Mouse (Mus musculus): ENCODE measurements around the gene Nuak1. TPM values are rescaled to one million over a fixed set of nuclear protein-coding genes. Genes with fewer than 3 reads are reported as not detected.
A peak's percentile ranks its signal among the peaks of the same experiment; 100 is the strongest.

Nuak1 gene
- total and polyA plus RNA-seq, 3 experiments = 1.2 to 3.4 (median 1.6) TPM

DNA sequence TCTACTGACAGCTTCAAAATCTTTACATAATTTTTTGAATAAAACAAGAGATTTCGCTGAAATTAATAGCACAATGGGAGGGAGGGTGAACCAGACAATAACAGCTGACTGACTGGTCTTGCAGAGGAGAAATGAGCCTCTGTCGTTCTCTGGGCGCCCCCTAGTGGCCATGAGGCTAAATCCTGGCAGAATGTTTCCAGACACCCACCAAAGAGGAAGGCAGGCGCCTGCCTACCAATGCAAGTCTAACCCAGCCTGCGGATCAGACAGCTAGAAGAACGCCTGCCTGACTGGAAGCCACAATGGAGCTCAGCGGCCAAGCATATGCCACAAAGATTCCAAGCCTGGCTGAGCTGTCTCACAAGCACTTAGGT lies 2.4 kb downstream of the Nuak1 start:
- in situ Hi-C loops (cut with MboI; ENCODE audit: low pct_ligation_motif_present, low pct_unique_long_range_greater_than_20kb, low sequenced_read_pairs) = no loop called here
- H3K4me2 ChIP-seq (ENCODE audit: insufficient read depth, low read depth, poor library complexity, severe bottlenecking) = peak overlapping the region; percentile 54
- H3K79me2 ChIP-seq (replicated peaks; ENCODE audit: control insufficient read depth, extremely low read depth, insufficient read depth, poor library complexity, severe bottlenecking) = no peaks in the 10 kb centered on the region
- no peak overlapping the region for H3K9ac ChIP-seq (ENCODE audit: insufficient read depth, low read depth)
- peak; percentile 94 for DNase-seq (ENCODE audit: extremely low read depth)
- H3K27me3 ChIP-seq (replicated peaks) = no peaks in the 10 kb centered on the region
- peaks cover 0 to 26% of the 10 kb centered on the region in 2 experiments for H3K36me3 ChIP-seq (replicated peaks in 1 of 2; ENCODE audit: control insufficient read depth in 1 of 2, insufficient read depth in 1 of 2, low read length in 1 of 2)
- H3K4me1 ChIP-seq (ENCODE audit: control insufficient read depth in 1 of 2, insufficient read depth in 2 of 2) = peaks cover 9 to 58% of the 10 kb centered on the region in 2 experiments; a peak in 3 of 4 replicates
- peak overlapping the region in 1 of 3 experiments; percentile 83 for H3K4me3 ChIP-seq (replicated peaks in 1 of 3; ENCODE audit: low read depth in 2 of 3, low read length in 2 of 3, poor library complexity in 1 of 3)
- no peaks in the 10 kb centered on the region for H3K9me3 ChIP-seq (replicated peaks; ENCODE audit: low read length)
- dilution Hi-C loops (cut with MboI; ENCODE audit: extremely low pct_ligation_motif_present, extremely low pct_unique_long_range_greater_than_20kb, low sequenced_read_pairs) = no loop called here
- TF ChIP-seq BHLHE40 (IDR thresholded peaks at IDR 0.05; ENCODE audit: low read depth, low read length) = peak; percentile 9; the same call in 1 of the 2 replicates
- no peak for TF ChIP-seq USF2 (conservative IDR thresholded peaks at IDR 0.05; ENCODE audit: low read depth, low read length)
- no peak for TF ChIP-seq POLR2A (IDR thresholded peaks at IDR 0.05; ENCODE audit: low read depth, low read length)
- no peak for TF ChIP-seq MXI1 (IDR thresholded peaks at IDR 0.05; ENCODE audit: low read depth, low read length)
- 0 out of 2 replicates have a peak, but pooled peaks have one; percentile 32 for TF ChIP-seq MEF2A (IDR thresholded peaks at IDR 0.05; ENCODE audit: borderline replicate concordance, low read depth, low read length)
- TF ChIP-seq CTCF (conservative IDR thresholded peaks at IDR 0.05 in 1 of 2, IDR thresholded peaks at IDR 0.05 in 1 of 2; ENCODE audit: low read depth in 2 of 2, low read length in 2 of 2) = peak; percentile 53 to 94
- no peak for TF ChIP-seq USF1 (IDR thresholded peaks at IDR 0.05; ENCODE audit: low read depth, low read length)
- peak; percentile 79 for TF ChIP-seq SIN3A (IDR thresholded peaks at IDR 0.05; ENCODE audit: low read length)
- TF ChIP-seq JUN (IDR thresholded peaks at IDR 0.05; ENCODE audit: insufficient read depth, low read depth, low read length) = no peak
- TF ChIP-seq ZMIZ1 (IDR thresholded peaks at IDR 0.05; ENCODE audit: low read depth, low read length) = no peak
- no peak for TF ChIP-seq ZKSCAN1 (IDR thresholded peaks at IDR 0.05; ENCODE audit: borderline replicate concordance, low read depth, low read length)
- no peak for TF ChIP-seq HCFC1 (IDR thresholded peaks at IDR 0.05; ENCODE audit: low read depth, low read length)
- TF ChIP-seq ELF1 (IDR thresholded peaks at IDR 0.05; ENCODE audit: low read depth, low read length) = no peak
- TF ChIP-seq ZNF384 (IDR thresholded peaks at IDR 0.05; ENCODE audit: low read depth, low read length) = no peak
- TF ChIP-seq MYC (IDR thresholded peaks at IDR 0.05; ENCODE audit: low read depth, low read length) = 0 out of 2 replicates have a peak, but pooled peaks have one; percentile 21
- TF ChIP-seq TCF12 (IDR thresholded peaks at IDR 0.05; ENCODE audit: low read depth, low read length) = 0 out of 2 replicates have a peak, but pooled peaks have one; percentile 16
- TF ChIP-seq GABPA (IDR thresholded peaks at IDR 0.05; ENCODE audit: insufficient replicate concordance, low read depth, low read length) = no peak
- TF ChIP-seq MAZ (IDR thresholded peaks at IDR 0.05; ENCODE audit: low read depth, low read length) = 0 out of 2 replicates have a peak, but pooled peaks have one; percentile 52
- no peak for TF ChIP-seq CHD2 (IDR thresholded peaks at IDR 0.05; ENCODE audit: low read length)
- 0 out of 2 replicates have a peak, but pooled peaks have one; percentile 10 for TF ChIP-seq RCOR1 (conservative IDR thresholded peaks at IDR 0.05; ENCODE audit: low read depth, low read length)
- TF ChIP-seq SMC3 (IDR thresholded peaks at IDR 0.05; ENCODE audit: low read depth, low read length) = peak; percentile 90
- 0 out of 2 replicates have a peak, but pooled peaks have one; percentile 15 for TF ChIP-seq NRF1 (IDR thresholded peaks at IDR 0.05; ENCODE audit: low read depth, low read length)
- TF ChIP-seq EP300 (IDR thresholded peaks at IDR 0.05; ENCODE audit: low read length) = no peak
- TF ChIP-seq CHD1 (IDR thresholded peaks at IDR 0.05; ENCODE audit: low read depth, low read length) = peak; percentile 74; the same call in 1 of the 2 replicates
- no peak for TF ChIP-seq PAX5 (IDR thresholded peaks at IDR 0.05; ENCODE audit: low read length)
- 0 out of 2 replicates have a peak, but pooled peaks have one; percentile 12 for TF ChIP-seq ETS1 (conservative IDR thresholded peaks at IDR 0.05; ENCODE audit: low read depth, low read length)
- no peak for TF ChIP-seq JUND (conservative IDR thresholded peaks at IDR 0.05; ENCODE audit: low read depth, low read length)
- no peak for TF ChIP-seq UBTF (IDR thresholded peaks at IDR 0.05; ENCODE audit: low read depth, low read length)
- TF ChIP-seq MAFK (IDR thresholded peaks at IDR 0.05; ENCODE audit: insufficient replicate concordance, low read length) = no peak
- TF ChIP-seq MAX (IDR thresholded peaks at IDR 0.05; ENCODE audit: low read length) = 0 out of 2 replicates have a peak, but pooled peaks have one; percentile 18
- TF ChIP-seq IRF4 (IDR thresholded peaks at IDR 0.05; ENCODE audit: low read depth, low read length) = no peak; the same call in none of the 2 replicates
- TF ChIP-seq NELFE (IDR thresholded peaks at IDR 0.05; ENCODE audit: low read depth, low read length) = 0 out of 2 replicates have a peak, but pooled peaks have one; percentile 2
- TF ChIP-seq RAD21 (IDR thresholded peaks at IDR 0.05; ENCODE audit: low read depth, low read length) = peak; percentile 96
- no peak for TF ChIP-seq POLR2AphosphoS2 (IDR thresholded peaks at IDR 0.05; ENCODE audit: low read depth, low read length)
- peak; percentile 50 for TF ChIP-seq ZC3H11A (IDR thresholded peaks at IDR 0.05; ENCODE audit: low read depth, low read length)
- H3K27ac ChIP-seq (ENCODE audit: insufficient read depth, low read depth) = no peak overlapping the region

All from CH12.LX (cell line).